Mouse (Mus musculus): ENCODE measurements at regions not wholly inside any gene's neighbourhood (a gene's known extent, or its start where the extent isn't known, plus 50 kb on each side); places are given as distances from the start of the nearest gene placed in this dataset.

DNA sequence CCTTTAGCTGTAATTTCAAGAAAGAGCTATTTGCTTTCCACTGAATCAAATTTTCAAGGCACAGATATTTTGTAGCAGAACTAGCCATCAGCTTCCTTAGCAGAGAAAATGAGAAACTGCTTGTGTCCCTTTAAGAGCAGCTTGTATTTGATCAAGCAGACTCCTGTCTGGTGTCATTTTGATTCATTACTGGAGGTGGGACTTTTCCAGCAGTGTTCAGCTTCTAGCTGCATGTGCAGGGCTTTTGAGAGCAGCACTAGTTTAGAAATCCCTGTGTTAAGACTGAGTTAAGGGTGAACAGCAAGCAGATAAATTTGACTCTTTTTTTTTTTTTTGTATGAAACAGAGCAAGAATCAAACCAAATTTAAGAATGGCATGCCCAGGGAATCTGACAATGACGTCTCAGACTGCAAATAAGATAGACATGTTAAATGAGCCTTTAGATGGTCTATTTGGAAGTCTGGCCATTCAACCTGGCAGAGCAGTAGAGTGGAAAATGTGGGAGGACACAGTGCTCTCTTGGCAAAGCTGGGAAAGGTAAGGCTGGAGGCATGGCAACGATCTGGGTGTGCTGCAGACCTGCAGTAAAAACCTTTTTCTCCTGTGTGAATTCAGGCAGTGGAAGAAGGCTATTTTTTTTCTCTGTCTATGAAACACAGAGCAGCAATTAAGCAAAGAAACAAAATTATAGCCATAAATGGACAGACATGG, 419.9 kb upstream of the Dmd start:
- no peak for DNase-seq

- no peak for DNase-seq
These were observed 377.1 kb upstream of the Dmd start for GRCm38 (mm10) chrX:82571616-82572015.

DNA sequence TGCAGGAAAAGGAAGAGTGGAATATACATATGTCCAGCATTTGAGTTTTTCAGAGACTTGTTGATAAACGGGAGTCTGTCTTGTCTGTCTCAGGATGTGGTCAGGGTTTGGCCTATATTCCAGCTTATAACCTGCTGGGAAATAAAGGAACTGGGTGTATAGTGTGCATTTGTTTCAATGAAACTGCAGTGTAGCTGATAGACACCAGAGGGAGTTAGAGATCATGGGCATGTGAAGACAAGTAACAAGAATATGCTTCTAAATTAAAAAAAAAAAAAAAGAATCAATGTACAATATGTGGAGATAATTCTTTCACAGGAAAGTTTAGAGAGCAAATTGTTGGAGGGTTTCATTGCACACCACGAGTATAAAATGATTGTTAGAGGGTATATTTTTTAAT, 335.3 kb upstream of the Dmd start:
- peak; percentile 8 for DNase-seq

DNA sequence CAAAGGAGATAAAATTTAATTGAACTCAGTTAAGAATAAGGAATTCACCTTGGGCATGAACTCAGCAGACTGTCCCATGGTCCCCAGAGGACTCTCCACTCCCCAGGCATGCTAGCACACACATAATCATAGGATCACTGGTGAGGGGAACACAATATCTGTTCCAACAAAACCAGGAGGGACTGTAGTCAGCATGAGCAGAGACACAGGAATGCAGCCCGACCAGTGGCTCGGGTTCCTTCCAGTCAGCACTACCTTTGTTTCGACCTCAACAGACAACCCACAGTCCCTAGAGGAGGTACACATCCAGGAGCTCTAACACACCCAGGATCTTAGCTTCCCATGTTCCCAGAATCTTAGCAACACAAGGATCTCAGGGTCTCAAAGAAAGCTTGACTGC, 298.3 kb upstream of the Dmd start:
- DNase-seq, result no peak
